Mouse (Mus musculus) thymus, adult 2 months (tissue): ENCODE results near the gene Zbtb20.

Experiments used
- CTCF ChIP-seq: fragments of 200-500 bp; IDR thresholded peaks from 2 replicates; pipeline ENCODE4 v1.5.1; 2012; ENCODE audit warnings: mild to moderate bottlenecking, control low read depth, low read length, moderate library complexity, borderline replicate concordance; ENCODE audit not compliant: control insufficient read depth, poor library complexity, insufficient read depth; ENCODE audit errors: extremely low read depth
- POLR2A ChIP-seq: fragments of 200-500 bp; IDR thresholded peaks from 2 replicates; pipeline ENCODE4 v1.6.1; 2012; ENCODE audit warnings: mild to moderate bottlenecking, low read length, control low read depth, moderate library complexity; ENCODE audit not compliant: control insufficient read depth, poor library complexity, insufficient read depth; ENCODE audit errors: extremely low read depth

GRCm38 (mm10) chr16:43465921-43466748 is 590.5 kb downstream of the Zbtb20 start:
- TF ChIP-seq CTCF = no peak
- no peak for TF ChIP-seq POLR2A
